Mouse (Mus musculus) cerebellum, adult 9-10 months (tissue): ENCODE measurements around the gene Olfr1440.

ENCODE experiments used
- DNase-seq: peaks from one replicate; pipeline ENCODE4 v3.0.0; 2022

The Olfr1440 gene

DNA sequence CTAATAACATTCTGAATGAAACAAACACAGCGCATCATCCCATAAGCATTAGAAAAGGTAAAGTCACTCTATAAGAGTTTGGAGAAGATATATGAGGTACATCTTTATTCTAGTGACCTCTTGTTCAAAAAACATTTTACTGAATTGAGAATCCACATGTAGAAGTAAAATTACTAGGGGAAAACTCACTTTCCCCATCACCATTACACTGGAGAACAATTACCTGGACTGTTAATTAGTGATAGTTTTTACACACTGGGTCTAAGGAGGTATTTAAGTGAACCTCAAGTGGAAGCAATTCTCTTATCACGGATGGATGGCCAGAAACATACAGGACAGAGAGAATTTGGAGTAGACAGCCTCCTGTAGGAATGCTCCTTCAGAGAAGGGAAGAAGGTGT is at the start of gene Olfr1440:
Olfr1440 (plus strand) TSS at position 301 of the 400 bp plus-strand sequence.
- no peak for DNase-seq

- no peak for DNase-seq
Measured at GRCm38 (mm10) chr19:12373004-12373403, 14.1 kb upstream of the Olfr1440 start.

GRCm38 (mm10) chr19:12374465-12375025 is 12.5 kb upstream of the Olfr1440 start:
- DNase-seq = no peak

DNA sequence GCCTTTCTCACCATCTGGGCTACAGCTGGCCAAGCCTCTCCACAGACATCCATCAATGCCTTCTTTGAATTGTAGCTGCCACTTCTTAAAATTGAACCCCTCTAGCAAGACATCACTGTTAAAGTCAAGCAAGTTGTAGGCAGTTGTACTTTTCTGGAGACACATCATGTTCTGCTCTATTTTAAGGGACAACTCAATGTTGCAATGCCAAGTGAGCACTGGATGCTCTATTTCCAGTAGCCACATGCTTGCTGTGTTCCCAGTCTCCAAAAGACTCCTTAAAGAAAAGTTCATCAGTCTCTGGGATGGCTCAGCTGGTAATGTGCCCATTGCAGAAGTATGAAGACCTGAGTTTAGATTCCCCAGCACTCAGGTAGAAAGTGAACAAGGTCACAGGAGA is 26.7 kb downstream of the Olfr1440 start:
- DNase-seq = no peak

DNA sequence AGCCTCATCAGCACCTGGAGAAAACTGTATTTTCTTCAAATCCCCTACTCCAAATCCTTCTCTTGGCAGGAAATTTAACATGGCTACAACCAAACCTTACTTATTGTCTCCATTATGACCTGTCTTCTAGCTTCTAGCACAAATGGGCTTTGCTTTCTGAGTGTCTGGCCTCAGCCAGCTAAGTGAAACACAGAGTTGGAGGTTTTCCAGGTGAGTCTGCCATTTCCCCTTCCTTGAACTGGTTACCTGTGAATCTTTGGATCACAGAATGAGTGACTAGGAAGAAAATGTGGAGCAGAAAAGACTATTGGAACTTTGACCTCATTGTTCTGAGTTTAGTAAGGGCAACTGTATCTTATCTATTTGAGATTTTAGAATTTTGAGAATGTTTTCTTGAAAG is 30.3 kb downstream of the Olfr1440 start, which contains the start of gene Olfr1441:
Olfr1441 (plus strand) TSS at position 73 of the 400 bp plus-strand sequence.
- DNase-seq = no peak

GRCm38 (mm10) chr19:12418312-12418711 is 31.2 kb downstream of the Olfr1440 start:
- DNase-seq = no peak

GRCm38 (mm10) chr19:12420555-12420954 is 33.5 kb downstream of the Olfr1440 start:
- no peak for DNase-seq

DNA sequence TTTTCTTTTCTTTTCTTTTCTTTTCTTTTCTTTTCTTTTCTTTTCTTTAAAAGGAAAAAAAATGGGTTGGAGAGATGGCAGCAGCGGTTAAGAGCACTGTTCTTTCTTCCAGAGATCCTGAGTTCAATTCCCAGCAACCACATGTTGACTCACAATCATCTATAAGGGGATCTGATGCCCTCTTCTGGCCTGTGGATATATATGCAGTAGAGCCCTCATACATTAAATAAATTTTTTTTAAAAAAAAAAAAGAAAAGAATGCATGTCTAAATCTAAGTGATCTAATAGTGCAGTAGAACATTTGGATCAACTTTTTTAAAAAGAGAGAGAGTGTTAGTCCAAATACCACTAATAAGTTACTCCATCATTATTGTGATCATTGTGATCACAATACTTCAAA is 34.6 kb downstream of the Olfr1440 start:
- DNase-seq = no peak

DNA sequence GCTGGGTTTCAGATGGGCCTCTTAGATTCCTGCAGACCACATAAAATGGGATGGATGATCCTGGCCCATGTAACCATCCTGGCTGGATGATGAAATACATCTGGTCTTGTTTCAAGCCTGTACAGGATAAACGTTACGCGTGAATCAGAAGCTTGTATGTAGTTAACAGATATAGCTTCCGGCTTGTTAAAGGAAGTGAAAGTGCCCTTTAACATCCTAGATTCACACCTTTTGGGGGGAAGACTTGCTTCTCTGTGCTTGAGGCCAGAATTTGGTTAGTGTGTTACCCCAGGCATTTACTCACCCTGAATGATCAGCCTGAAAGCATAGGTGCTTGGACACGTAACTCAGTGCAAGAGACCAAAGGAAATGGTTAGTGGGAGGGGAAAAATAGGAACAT is 40.0 kb downstream of the Olfr1440 start:
- no peak for DNase-seq

DNA sequence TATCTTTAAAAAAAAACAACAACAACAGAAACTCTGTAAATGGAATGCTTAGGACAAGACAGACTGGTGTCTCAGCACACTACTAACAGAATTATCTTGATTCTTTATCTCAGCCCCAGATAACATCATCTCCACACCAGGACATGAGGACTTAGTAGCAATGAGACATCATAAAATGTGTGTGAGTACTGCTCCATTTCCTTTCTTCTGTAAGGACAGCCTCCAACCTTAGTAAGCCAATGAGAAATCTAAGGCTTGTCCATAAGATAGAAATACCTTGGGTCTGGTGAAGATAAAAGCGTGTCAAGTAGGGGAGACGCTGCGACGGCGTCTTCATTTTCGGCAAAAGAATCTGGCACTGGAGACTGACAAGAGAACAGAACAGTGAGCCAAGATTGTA is 40.5 kb downstream of the Olfr1440 start, which contains the start of gene Pfpl:
Pfpl (plus strand) TSS at position 301 of the 400 bp plus-strand sequence.
- no peak for DNase-seq

GRCm38 (mm10) chr19:12433033-12433432 is 46.0 kb downstream of the Olfr1440 start:
- DNase-seq = peak; percentile 31

DNA sequence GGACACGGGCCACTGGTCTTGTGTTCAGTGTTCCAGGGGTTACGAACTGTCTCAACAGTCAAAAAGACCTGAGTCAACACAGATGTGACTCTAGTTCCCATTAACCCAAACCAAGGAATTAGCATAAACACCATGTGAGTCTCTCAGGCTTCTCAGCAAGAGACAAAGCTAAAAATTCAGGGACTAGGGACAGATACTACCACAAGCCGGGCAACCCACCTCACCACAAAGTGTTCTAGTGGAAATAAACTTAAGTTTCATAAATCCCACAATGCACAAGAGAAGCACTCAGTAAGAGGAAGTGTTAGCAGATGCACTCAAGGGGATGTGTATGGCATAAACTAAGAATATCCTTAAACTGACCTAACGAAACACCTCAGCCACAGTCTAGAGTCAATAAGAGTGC is 47.9 kb downstream of the Olfr1440 start:
- no peak for DNase-seq

- DNase-seq = no peak
Measured at GRCm38 (mm10) chr19:12435750-12436524, 48.9 kb downstream of the Olfr1440 start.

GRCm38 (mm10) chr19:12439581-12439980 is 52.5 kb downstream of the Olfr1440 start:
- no peak for DNase-seq

DNA sequence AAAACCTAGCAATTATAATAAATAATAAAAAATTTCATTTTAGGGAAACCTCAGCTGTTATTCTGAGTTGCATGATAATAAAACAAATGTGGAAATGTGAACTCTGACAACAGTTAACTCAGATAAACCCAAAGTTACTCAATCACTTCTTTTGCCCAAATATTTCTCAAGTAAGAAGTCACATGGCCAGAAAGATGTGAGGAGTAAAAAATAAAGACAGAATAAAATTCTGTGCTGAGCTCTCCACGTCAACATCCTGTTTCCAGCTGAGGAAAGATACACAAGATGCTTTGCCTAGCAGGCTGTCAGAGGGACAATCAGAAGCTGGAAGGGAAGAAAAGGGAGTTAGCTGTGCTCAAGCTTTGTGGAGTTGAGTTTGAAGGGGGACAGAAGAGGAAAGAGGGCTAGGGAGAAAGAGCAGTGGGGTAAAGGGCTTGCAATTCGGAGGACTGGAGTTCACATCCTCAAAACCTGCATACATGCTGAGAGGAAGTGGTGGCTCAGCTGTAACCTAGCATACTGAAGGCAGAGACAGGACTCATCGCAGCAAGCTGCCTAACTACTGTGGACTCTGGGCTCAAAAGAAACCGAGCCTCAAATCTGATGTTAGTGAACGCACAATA is 53.1 kb downstream of the Olfr1440 start:
- DNase-seq = no peak

DNA sequence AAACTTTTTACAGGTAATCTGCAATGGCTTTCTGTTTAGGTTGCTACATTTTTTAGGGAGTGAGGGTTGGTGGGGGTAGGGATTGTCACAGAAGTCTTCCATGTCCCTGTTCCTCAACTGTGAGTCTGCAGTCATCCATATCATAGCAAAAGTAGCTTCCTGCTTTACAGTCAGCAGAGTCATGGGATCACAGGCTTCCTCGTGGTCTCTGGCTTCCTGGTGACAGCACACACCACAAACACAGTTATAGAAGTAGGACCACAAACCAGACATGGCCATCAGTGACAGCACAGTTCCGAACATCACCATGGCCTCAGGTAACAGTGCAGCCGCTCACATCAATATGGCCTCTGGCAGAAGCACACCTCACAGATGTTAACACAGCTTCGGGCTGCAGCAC is 55.5 kb downstream of the Olfr1440 start:
- no peak for DNase-seq

- no peak for DNase-seq
Measured at GRCm38 (mm10) chr19:12445014-12445413, 57.9 kb downstream of the Olfr1440 start.
